Mouse (Mus musculus): ENCODE results near the gene Smok3a.
"Not testable (repeated sequence)": the region's sequence is repeated elsewhere in the genome, so short reads cannot be mapped to it uniquely, and the experiment has no call there.

Smok3a gene

GRCm38 (mm10) chr5:138020961-138021479 is at the start of gene Smok3a, which contains the start of gene Smok3b:
TSS of gene Smok3a (plus strand) at chr5:138021261.
TSS of gene Smok3b (plus strand) at chr5:138021429.
- DNase-seq (ENCODE audit: low spot score): not testable (repeated sequence)

DNA sequence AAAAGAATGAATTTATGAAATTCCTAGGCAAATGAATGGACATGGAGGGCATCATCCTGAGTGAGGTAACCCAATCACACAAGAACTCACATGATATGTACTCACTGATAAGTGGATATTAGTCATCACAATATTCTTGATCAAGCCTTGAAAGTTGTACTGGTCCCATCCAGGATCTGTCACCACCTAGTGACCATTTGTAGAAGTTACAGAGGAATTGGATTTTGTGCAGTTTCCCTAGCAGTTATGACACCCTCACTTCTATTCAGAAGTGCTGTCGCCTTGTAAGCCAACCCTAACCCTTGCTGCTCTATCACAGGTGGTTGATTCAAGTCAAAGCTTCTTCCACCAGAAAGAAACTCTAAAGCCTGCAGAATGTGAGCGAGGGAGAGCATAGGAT is 47.9 kb upstream of the Smok3a start:
- no peak for DNase-seq (ENCODE audit: low spot score)

GRCm38 (mm10) chr5:137973738-137974137 is 47.3 kb upstream of the Smok3a start:
- no peak for DNase-seq (ENCODE audit: low spot score)

DNA sequence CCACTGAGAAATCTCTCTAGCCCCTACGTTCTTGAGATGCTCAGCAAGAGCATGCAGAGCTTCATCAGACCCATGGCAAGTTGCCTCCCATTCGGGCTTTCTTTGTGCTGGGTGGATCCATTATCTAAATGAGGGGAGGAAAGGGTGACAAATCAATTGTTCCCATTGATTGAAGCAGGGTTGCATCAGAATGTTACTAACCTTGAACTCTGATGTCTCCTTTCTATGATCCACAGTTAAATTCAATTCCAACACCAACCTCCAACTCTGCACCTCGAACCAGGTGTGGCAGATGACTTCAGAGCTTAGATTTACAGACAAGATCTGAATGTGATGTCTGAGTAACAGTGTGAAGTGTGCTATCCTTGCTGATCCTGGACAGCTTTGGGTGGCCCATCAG is 46.3 kb upstream of the Smok3a start:
- no peak for DNase-seq (ENCODE audit: low spot score)

DNA sequence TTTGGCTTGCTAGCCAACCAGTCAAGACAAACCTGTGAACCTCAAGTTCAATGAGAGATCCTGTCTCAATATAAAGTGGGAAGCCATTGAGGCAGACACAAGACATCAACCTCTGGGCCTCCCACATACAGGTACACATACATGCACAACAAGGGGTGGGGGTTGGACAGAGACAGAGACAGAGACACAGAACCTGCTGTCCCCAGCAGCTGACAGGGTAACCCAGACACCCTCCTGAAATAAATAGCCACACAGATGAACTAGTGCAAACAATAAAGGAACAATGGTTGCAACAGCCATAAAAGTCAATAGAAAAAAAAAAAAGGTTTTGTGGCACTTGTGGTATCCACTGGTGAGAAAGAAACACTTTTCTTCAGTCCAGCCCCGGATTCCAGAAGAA is 45.6 kb upstream of the Smok3a start:
- DNase-seq (ENCODE audit: low spot score): no peak

DNA sequence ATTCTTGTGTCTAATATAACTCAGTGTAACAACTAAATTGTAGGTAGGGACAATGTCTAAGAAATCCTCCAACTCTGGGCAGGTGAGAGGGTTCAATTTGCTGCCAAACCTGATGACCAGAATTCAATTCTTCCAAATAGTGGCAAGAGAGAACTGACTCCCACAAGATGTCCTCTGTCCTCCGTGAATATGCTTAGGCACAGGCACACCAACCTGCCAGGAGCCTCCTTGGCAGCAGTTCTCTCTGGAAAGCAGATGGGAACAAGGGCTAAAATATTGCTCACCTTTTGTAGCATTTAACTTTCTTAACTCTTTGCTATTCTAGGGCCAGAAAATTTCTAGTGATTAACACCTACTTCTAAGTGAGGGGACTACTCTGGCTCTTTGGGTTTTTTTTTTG is 43.8 kb upstream of the Smok3a start:
- no peak for DNase-seq (ENCODE audit: low spot score)

DNA sequence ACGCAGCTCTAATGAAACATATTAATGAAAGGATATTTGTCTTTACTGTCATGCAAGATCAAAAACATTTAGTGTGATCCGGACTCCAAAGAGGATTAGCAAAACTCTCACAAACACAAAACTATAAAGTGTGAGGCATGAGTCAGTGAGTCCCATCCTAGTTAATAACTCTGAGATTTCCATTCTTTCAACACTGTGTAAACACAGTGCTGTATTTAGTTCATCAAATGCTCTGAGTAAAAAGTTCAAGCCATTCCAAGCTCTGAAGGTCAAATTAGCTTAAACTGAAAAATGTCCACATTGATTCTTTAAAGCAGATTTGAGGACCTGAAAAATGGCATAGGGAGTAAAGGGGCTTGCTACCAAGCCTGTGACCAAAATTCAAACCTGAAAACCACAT is 42.0 kb upstream of the Smok3a start:
- DNase-seq (ENCODE audit: low spot score): no peak

DNA sequence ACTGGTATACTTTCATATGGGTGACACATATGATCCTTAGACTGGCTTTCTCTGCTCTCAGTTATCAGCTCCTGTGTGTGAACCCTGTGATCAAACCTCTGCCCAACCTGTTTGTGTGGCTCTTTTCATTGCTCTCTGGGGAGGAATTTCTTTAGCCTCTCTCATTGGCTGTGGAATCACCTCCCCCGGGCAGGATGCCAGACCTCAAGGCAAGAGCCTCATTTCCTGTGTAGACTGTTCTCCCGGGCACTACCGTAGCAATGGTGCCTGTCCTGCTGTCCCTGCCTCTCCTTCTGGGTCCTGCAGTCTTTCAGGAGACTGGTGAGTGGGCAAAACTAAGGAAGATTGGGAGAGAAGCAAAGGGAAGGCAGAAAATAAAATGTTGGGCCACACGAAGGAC is 39.8 kb upstream of the Smok3a start, which contains the start of gene Azgp1:
Gene Azgp1, plus strand, starts transcription at position 221 of the 400 bp plus-strand sequence.
- DNase-seq (ENCODE audit: low spot score): no peak

- DNase-seq (ENCODE audit: low spot score): no peak
These were observed 34.7 kb upstream of the Smok3a start for GRCm38 (mm10) chr5:137986351-137986750.

GRCm38 (mm10) chr5:138009437-138009836 is 11.6 kb upstream of the Smok3a start:
- DNase-seq (ENCODE audit: low spot score): no peak

- DNase-seq (ENCODE audit: low spot score): no peak
These were observed 8.7 kb upstream of the Smok3a start for GRCm38 (mm10) chr5:138012382-138012781.

DNA sequence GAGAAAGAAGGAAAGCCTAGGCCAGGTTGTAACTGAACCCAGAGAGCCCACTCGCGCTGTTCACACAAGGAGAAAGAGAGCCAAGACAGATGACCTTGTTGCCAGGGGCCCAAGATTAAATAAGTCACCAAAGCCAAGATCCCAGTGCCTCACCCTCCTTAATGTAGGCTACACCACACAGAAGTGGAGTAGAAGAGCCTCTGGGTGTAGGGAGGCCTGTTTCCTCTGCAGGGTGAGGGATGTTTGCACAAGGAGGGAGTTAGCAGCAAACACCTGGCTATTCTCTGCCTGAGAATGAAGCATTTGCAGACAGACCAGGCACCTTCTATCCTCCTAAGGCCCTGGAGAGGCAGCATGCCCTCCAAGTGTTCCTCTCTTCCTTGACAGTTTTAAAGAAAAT is 4.5 kb upstream of the Smok3a start:
- no peak for DNase-seq (ENCODE audit: low spot score)

DNA sequence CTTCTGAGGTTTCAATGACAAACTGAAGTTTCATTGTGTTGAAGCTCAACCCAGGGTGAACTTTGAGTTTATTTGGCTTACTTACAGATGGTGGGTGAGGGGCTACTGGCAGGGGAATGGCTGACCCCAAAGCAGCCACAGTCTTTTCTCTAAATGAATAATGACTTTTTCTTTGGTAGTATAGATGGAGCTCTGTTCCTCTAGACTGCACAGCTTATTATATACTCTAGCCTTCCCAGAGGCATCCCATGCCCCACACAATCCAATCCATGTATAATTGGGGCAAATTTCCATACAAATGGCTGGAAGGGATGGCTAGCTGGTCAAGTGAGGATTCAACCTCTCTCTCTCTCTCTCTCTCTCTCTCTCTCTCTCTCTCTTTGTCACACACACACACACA is 4.1 kb upstream of the Smok3a start:
- no peak for DNase-seq (ENCODE audit: low spot score)

DNA sequence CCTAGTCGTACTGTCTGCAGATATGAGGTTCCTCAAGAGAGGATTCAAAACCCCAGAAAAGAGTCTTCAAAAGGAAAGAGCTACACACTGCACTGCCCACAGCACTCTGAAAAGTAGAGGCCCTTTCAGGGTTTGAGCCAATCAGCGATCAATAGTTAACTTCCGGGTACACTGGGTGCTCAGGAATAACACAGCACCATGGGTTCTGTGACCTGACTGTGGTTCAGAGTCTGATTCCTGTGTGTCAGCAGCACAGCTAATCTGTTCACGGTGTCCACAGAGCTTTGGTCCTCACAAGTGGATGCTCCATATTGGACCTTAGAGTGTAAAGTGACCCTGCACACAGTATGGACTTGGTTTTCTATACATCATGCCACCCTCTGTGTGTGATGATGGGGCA is 1.5 kb upstream of the Smok3a start:
- DNase-seq (ENCODE audit: low spot score): not testable (repeated sequence)

GRCm38 (mm10) chr5:138052894-138053293 is 31.8 kb downstream of the Smok3a start, which contains the start of gene Smok3c:
TSS of gene Smok3c (plus strand) at chr5:138053194.
- not testable (repeated sequence) for DNase-seq (ENCODE audit: low spot score)

GRCm38 (mm10) chr5:138073803-138074202 is 52.7 kb downstream of the Smok3a start:
- no peak for DNase-seq (ENCODE audit: low spot score)

DNA sequence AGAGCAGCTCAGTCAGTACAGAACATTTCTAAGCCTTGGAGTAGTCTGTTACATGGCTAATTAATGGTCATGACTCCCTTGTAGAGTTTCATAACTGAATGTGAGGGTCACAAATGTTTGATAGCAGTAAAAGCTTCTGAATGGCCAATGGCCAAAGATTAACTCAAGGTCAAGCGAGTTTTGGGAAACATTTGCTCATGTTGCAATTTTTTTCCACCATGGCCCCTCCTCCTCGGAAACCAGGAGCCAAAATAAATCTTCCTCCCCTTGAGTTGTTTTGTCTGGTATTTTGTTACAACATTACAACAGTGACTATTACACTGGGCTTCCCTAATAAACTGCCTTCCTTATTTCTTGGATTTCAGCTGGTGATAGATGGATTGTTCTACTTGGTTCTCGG is 54.6 kb downstream of the Smok3a start:
- DNase-seq (ENCODE audit: low spot score): no peak

DNA sequence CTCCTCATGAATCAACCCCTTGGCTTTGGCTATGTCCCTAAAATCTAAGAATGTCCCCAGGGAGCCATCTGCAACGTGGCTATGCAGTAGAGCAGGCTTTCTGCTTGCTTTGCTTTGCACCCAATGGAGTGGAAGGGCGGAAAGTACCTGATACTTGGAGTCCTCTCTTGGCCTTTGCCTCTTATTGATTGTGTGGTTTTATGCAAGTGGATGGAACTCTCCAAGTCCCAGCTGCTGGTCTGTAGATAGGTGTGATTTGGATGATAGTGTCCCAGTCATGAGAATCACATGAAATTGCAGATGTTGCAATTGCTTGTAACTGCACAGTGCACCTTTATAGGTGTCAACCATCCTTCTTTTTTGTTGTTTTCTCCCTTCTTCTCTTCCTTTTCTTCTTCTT is 55.1 kb downstream of the Smok3a start:
- no peak for DNase-seq (ENCODE audit: low spot score)

DNA sequence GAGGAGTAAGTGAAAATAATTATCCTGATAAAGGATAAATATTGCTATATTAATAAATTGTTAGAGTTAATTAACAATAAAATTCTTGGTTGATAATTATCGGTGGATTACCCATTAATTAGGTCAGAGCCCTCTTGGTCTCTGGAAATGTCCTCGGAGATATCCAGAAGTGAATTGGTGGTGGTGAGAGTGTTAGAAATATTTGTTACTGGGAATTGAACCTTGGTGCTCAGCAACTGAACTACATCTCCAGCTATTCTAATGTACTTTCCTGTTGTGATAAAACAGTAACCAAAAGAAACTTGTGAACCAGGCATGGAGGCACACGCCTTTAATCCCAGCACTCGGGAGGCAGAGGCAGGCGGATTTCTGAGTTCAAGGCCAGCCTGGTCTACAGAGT is 59.4 kb downstream of the Smok3a start:
- DNase-seq (ENCODE audit: low spot score): no peak

DNA sequence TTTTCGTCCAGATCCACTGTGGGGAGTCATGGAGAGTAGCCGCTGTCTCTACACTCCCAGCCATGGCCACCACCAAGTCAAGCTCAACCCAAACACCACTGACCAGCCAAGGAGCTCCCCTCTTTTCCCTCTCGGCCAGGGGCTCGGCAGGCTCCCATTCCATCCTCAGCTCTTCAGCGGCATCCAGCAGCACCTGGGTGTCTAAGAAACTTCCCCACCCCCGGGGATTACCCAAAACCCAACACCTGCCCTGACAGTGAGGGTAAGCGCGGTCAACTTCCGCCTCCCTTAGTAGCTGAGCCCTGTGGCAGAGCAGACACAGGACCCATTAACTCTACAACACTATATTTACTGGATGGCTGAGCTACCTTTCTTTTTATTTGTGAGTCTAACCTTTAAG is 60.4 kb downstream of the Smok3a start:
- DNase-seq (ENCODE audit: low spot score): no peak

- no peak for DNase-seq (ENCODE audit: low spot score)
These were observed 62.3 kb downstream of the Smok3a start for GRCm38 (mm10) chr5:138083318-138083900.

DNA sequence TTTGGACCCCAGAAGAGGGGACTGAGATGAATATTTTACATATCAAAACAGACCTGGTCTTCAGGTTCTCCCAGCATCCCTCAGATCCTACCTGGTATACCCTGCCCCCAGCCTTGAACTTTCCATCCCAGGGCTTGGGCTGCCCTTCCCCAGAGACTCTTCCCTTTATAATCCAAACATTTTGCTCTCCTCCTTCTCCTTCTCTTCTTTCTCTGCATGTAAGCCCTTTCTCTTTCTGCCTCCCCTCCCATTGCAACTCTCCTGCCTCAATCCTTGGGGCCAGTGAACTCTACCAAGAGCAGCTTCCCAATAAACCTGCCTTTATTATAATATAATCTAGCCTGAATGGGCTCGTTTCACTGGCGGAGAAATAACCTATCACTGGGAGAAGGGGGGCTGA is 62.9 kb downstream of the Smok3a start:
- DNase-seq (ENCODE audit: low spot score): no peak
